Mouse (Mus musculus): ENCODE results near the gene Shld2. TPM values are rescaled to one million over a fixed set of nuclear protein-coding genes. Genes with fewer than 3 reads are reported as not detected.

Gene Shld2
- polyA plus RNA-seq (2012; ENCODE audit: insufficient read depth, insufficient read length, missing spikeins): 6.3 and 9.9 TPM in 2 replicates

DNA sequence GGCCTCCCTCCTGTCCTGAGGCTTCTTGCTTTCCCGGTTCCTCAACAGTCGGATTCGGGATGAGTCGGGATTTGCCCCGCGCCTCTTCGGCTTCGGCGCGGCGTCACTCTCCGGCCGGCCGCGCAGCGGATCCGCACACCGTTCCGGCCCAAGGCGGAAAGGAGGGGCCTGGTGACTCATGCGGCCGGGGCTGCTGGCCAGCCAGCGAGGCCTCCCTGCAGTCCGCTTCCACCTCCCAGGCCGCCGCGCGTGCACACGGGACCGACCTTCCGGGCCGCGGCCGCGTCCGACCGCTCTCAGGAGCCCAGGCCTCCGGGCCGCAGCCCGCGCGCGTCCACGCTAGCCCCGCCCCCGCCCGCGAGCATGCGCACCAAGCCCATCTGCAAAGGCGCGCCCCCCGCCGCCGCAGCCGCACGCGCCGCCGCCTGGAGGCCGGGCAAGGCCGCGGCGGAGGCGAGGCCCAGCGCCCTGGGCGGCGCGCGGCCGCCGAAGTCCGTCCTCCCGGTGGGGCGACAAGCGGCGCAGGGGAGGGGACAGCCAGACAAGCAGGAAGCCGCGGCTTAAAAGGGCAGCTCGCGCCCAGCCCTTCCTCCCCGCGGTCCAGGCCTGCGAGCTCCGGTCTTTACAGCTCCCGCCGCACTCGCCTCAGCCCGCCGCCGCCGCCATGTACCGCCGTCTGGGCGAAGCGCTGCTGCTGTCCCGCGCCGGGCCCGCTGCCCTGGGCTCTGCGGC, at the start of gene Shld2, which contains the start of gene Glud1:
Gene Shld2 (minus strand): TSS at position 260 of the 732 bp plus-strand sequence.
Gene Glud1 (plus strand): TSS at position 494 of the 732 bp plus-strand sequence.
- Histone ChIP-seq H3K27ac (replicated peaks; ENCODE audit: low read depth, low read length) (peak within 1 kb of the TSS; percentile 93), H3K4me1 (ENCODE audit: control insufficient read depth, insufficient read depth, insufficient read length, low read length) (peaks cover 2% of the 10 kb centered on the region; the same call in 1 of the 2 replicates), H3K4me3 (ENCODE audit: insufficient read depth, low read depth, low read length) (peak within 1 kb of the TSS; percentile 85)

DNA sequence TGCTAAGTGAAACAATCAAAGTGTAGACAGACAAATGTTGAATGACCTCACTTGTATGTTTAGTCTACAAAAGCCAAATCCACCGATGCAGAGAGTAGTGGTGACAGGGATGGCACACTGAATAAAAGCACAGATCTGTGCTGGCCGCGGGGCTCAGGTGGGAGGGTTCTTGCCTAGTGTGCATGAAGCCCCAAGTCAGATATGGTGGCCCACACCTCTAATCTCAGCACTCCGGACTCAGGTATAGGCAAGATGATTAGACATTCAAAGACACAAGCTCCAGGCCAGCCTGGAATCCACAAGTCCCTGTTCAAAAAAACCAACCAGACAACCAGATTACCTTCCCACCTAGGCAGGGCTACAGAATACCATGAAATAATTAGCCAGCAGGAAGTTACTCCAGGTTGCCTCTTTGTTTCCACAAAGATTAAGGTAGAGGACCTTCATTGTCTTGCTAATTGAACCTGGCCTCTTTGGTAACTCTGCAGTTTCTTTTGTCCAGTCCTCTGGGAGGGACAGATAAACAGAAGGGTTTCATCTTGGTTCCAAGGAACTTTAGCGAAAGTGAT, 49.5 kb upstream of the Shld2 start:
- H3K27ac ChIP-seq (replicated peaks; ENCODE audit: low read depth, low read length): no peak overlapping the region
- H3K4me3 ChIP-seq (ENCODE audit: insufficient read depth, low read depth, low read length): no peak overlapping the region
- H3K4me1 ChIP-seq (ENCODE audit: control insufficient read depth, insufficient read depth, insufficient read length, low read length): no peaks in the 10 kb centered on the region; the same call in 1 of the 2 replicates

DNA sequence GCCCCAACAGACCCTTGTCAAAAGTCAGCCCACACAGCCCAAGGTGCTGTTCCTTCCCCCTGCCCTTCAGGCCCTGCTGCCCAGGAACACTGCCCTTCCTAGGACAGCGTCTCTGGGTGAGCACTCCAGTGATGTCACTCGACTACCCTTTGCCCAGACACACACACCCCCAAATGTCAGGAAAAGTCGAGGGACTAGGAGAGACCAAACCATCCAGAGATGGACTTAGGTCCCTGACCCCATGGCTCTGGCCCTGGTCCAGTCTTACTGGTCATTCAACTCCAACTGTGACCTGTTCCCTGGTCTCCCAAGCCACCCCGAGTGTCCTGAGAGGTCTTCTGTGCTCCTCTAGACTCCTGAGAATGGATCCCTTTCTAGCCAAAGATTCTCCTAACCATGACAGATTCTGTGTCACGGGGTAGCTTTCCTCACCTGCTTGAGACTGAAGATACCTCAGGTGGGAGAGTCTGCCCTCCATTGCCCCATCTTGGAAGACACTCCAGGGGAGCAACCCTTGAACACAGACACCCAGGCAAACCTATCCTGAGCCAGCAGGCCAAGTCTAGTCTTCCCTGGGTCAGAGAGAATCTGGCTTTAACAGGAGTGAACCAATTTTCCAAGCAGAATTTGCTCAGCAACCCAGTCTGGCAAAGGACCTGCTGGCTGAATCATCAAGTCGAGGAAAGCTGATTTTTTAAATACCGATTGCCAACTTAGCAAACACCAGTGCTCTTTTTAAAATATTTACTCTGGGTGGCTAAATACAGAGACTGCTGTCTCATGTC, 47.6 kb upstream of the Shld2 start:
- H3K27ac ChIP-seq (replicated peaks; ENCODE audit: low read depth, low read length): no peak overlapping the region
- no peak overlapping the region for H3K4me3 ChIP-seq (ENCODE audit: insufficient read depth, low read depth, low read length)
- no peaks in the 10 kb centered on the region; the same call in 1 of the 2 replicates for H3K4me1 ChIP-seq (ENCODE audit: control insufficient read depth, insufficient read depth, insufficient read length, low read length)

- no peaks in the 10 kb centered on the region; the same call in 1 of the 2 replicates for H3K4me1 ChIP-seq (ENCODE audit: control insufficient read depth, insufficient read depth, insufficient read length, low read length)
- H3K4me3 ChIP-seq (ENCODE audit: insufficient read depth, low read depth, low read length): no peak within 1 kb of the TSS
- H3K27ac ChIP-seq (replicated peaks; ENCODE audit: low read depth, low read length): no peak within 1 kb of the TSS
Measured at GRCm38 (mm10) chr14:34355301-34355700, 45.0 kb upstream of the Shld2 start, which contains the start of gene Fam25c. Gene Fam25c, minus strand, starts transcription at chr14:34355433.

GRCm38 (mm10) chr14:34354456-34354855, 44.2 kb upstream of the Shld2 start:
- no peak overlapping the region for H3K4me3 ChIP-seq (ENCODE audit: insufficient read depth, low read depth, low read length)
- H3K4me1 ChIP-seq (ENCODE audit: control insufficient read depth, insufficient read depth, insufficient read length, low read length): no peaks in the 10 kb centered on the region; the same call in 1 of the 2 replicates
- no peak overlapping the region for H3K27ac ChIP-seq (replicated peaks; ENCODE audit: low read depth, low read length)

- no peak overlapping the region for H3K27ac ChIP-seq (replicated peaks; ENCODE audit: low read depth, low read length)
- no peaks in the 10 kb centered on the region; the same call in 1 of the 2 replicates for H3K4me1 ChIP-seq (ENCODE audit: control insufficient read depth, insufficient read depth, insufficient read length, low read length)
- H3K4me3 ChIP-seq (ENCODE audit: insufficient read depth, low read depth, low read length): no peak overlapping the region
Measured at GRCm38 (mm10) chr14:34353326-34353725, 43.0 kb upstream of the Shld2 start.

DNA sequence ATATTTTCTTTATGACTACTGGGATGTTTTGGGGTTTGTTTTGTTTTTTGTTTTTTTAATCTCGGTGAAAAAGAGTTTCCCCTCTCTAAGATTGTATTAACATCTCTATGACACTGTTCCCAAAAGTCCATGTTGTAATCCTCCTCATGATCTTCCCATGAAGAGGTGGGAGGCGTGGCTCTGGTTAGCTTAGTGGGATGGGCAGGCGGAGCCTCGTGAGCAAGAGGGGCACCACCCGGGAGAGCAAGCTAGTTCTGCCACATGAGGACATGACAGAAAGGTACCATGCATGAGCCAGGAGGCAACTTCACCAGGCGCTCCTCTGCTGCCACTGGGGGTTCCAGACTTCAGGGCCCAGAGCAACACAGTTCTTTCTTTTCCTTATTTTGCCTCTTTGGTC, 42.2 kb upstream of the Shld2 start:
- no peaks in the 10 kb centered on the region; the same call in 1 of the 2 replicates for H3K4me1 ChIP-seq (ENCODE audit: control insufficient read depth, insufficient read depth, insufficient read length, low read length)
- no peak overlapping the region for H3K27ac ChIP-seq (replicated peaks; ENCODE audit: low read depth, low read length)
- no peak overlapping the region for H3K4me3 ChIP-seq (ENCODE audit: insufficient read depth, low read depth, low read length)

DNA sequence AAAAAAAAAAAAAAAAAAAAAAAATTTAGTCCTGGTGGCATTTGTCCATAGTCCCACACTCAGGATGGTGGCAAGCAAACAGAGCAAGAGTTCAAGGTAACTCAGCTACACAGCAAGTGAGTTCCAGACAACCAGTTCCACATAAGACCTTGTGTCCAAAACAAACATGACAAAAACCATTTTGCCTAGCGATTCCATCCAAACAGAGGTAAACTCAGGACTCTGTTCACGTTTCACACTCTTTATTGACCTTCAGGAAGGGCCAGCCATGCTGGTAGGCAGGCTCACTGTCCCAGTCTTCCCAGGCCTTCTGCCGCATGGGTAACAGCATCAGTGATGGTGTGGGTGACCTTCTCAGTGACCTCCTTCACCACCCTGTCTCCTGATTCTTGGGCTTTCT, 41.4 kb upstream of the Shld2 start:
- Histone ChIP-seq H3K4me1 (ENCODE audit: control insufficient read depth, insufficient read depth, insufficient read length, low read length) (no peaks in the 10 kb centered on the region; the same call in 1 of the 2 replicates), H3K27ac (replicated peaks; ENCODE audit: low read depth, low read length) (no peak overlapping the region), H3K4me3 (ENCODE audit: insufficient read depth, low read depth, low read length) (no peak overlapping the region)

DNA sequence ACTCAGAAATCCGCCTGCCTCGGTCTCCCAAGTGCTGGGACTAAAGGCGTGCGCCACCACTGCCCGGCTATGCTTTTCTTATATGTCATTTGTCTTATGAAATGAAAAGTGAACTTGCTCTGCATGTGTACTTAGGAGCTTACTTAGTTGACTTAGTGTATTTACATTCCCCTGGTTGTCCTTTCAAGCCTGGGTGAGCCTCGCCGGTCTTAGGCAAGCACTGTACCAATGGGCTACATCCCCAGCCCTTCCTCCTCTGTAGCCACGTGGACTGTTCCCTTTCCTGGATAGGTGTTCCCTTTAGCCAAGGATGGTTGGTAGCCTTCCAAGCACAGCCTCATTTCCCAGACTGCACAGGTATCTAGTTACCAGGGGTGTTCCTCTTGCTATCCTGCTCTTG, 38.7 kb upstream of the Shld2 start:
- Histone ChIP-seq H3K27ac (replicated peaks; ENCODE audit: low read depth, low read length) (no peak overlapping the region), H3K4me1 (ENCODE audit: control insufficient read depth, insufficient read depth, insufficient read length, low read length) (no peaks in the 10 kb centered on the region), H3K4me3 (ENCODE audit: insufficient read depth, low read depth, low read length) (no peak overlapping the region)

DNA sequence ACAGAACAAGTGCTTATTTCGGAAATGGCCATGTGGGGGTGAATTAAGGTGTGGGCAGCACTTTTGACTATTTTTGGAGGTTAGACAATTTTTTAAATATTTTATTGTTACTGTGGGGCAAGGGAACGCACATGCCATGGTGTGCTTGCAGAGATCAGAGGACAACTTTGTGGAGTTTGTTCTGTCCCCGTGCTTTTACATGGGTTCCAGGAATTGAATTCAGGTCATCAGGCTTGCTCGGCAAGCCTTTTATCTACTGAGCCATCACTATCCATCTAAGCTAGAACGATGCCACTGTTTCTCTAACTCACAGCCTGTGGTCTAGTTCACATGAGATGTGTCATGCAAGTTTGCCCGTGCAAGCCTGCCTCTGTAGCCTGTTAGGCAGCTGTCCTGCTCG, 38.0 kb upstream of the Shld2 start:
- no peaks in the 10 kb centered on the region for H3K4me1 ChIP-seq (ENCODE audit: control insufficient read depth, insufficient read depth, insufficient read length, low read length)
- H3K27ac ChIP-seq (replicated peaks; ENCODE audit: low read depth, low read length): no peak overlapping the region
- H3K4me3 ChIP-seq (ENCODE audit: insufficient read depth, low read depth, low read length): no peak overlapping the region

- H3K4me1 ChIP-seq (ENCODE audit: control insufficient read depth, insufficient read depth, insufficient read length, low read length): no peaks in the 10 kb centered on the region
- no peak overlapping the region for H3K27ac ChIP-seq (replicated peaks; ENCODE audit: low read depth, low read length)
- no peak overlapping the region for H3K4me3 ChIP-seq (ENCODE audit: insufficient read depth, low read depth, low read length)
Measured at GRCm38 (mm10) chr14:34347084-34347483, 36.8 kb upstream of the Shld2 start.

- Histone ChIP-seq H3K4me3 (ENCODE audit: insufficient read depth, low read depth, low read length) (no peak overlapping the region), H3K4me1 (ENCODE audit: control insufficient read depth, insufficient read depth, insufficient read length, low read length) (no peaks in the 10 kb centered on the region), H3K27ac (replicated peaks; ENCODE audit: low read depth, low read length) (no peak overlapping the region)
Measured at GRCm38 (mm10) chr14:34345771-34346566, 35.7 kb upstream of the Shld2 start.

GRCm38 (mm10) chr14:34344361-34344760, 34.1 kb upstream of the Shld2 start:
- H3K4me3 ChIP-seq (ENCODE audit: insufficient read depth, low read depth, low read length): no peak overlapping the region
- H3K27ac ChIP-seq (replicated peaks; ENCODE audit: low read depth, low read length): no peak overlapping the region
- no peaks in the 10 kb centered on the region for H3K4me1 ChIP-seq (ENCODE audit: control insufficient read depth, insufficient read depth, insufficient read length, low read length)

DNA sequence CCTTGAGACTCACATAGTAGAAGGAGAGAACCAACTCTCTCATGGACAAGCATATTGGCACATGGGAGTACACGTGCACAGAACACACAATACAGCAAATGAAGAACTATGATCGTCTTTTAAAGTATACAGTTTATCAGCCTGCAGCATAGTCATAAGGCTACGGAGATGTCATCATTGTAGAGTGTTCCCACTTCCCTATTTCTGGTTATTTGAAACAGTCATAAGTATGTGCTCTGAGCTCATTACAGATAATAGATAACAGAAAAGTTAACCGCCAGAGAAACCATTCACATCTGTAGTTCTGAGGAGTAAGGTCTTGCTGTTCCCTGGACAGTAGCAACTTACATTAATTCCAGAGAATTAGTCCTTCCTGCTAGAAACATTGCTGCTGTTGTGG, 32.8 kb upstream of the Shld2 start:
- H3K27ac ChIP-seq (replicated peaks; ENCODE audit: low read depth, low read length): no peak overlapping the region
- H3K4me3 ChIP-seq (ENCODE audit: insufficient read depth, low read depth, low read length): no peak overlapping the region
- H3K4me1 ChIP-seq (ENCODE audit: control insufficient read depth, insufficient read depth, insufficient read length, low read length): no peaks in the 10 kb centered on the region
